Mouse (Mus musculus) E14TG2a.4 (cell line): ENCODE results near the gene Dnajb3.
A peak's percentile ranks its signal among the peaks of the same experiment; 100 is the strongest.

Source experiments
- H3K27me3 ChIP-seq: 2 replicates; pipeline ENCODE4 v1.6.1; 2014; ENCODE audit warnings: low read length, control low read depth; ENCODE audit not compliant: insufficient read depth
- H3K36me3 ChIP-seq: 2 replicates; pipeline ENCODE4 v1.6.1; 2014; ENCODE audit warnings: low read length, control low read depth; ENCODE audit not compliant: insufficient read depth
- H3K4me1 ChIP-seq: replicated peaks from 2 replicates; pipeline ENCODE4 v1.6.1; 2014; ENCODE audit warnings: low read depth, low read length, control low read depth
- H3K4me3 ChIP-seq: replicated peaks from 2 replicates; pipeline ENCODE4 v1.5.1; 2014; ENCODE audit warnings: mild to moderate bottlenecking, low read length
- H3K9me3 ChIP-seq: 2 replicates; pipeline ENCODE4 v1.6.1; 2014; ENCODE audit warnings: low read length, control low read depth
- CTCF ChIP-seq: conservative IDR thresholded peaks from 2 replicates; pipeline ENCODE4 v1.5.1; 2014; ENCODE audit warnings: low read length
- NANOG ChIP-seq: IDR thresholded peaks from 2 replicates; pipeline ENCODE4 v1.6.1; 2014; ENCODE audit warnings: borderline replicate concordance, low read length, mixed read lengths
- POU5F1 ChIP-seq: IDR thresholded peaks from 2 replicates; pipeline ENCODE4 v1.6.1; 2014; ENCODE audit warnings: low read length, borderline replicate concordance

Dnajb3 gene

DNA sequence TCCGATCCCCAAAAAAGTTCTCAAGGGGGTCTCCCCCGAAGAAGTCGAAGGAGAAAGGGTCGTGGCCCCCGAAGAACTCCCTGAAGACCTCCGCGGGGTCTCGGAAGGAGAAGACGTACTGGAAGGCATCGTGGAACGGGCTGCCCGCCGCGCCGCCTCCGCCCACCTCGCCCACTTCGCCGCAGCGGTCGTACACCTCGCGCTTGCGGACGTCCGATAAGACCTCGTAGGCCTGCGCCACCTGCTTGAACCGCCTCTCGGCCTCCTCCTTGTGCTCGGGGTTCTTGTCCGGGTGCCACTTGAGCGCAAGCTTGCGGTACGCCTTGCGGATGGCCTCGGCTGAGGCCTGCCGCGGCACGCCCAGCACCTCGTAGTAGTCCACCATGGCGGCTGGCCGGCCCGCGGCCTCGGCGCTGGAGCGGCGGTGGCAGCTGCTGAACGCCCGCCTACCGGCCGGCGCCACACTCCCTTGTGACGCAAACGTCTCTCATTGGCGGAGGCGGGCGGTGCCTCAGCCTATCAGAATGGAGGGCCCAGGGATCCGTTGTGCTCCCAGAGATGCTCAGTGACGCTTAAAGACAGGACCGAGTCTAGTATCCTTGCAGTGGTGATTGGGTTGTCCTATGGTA is at the start of gene Dnajb3:
TSS of gene Dnajb3 (minus strand) at position 489 of the 629 bp plus-strand sequence.
- no peaks in the 10 kb centered on the region for H3K36me3 ChIP-seq
- TF ChIP-seq NANOG (no peak), POU5F1 (no peak), CTCF (no peak)
- peaks cover 59% of the 10 kb centered on the region for H3K27me3 ChIP-seq
- H3K9me3 ChIP-seq: peaks cover 26% of the 10 kb centered on the region
- H3K4me3 ChIP-seq: peak within 1 kb of the TSS; percentile 73
- peaks cover 4% of the 10 kb centered on the region for H3K4me1 ChIP-seq

DNA sequence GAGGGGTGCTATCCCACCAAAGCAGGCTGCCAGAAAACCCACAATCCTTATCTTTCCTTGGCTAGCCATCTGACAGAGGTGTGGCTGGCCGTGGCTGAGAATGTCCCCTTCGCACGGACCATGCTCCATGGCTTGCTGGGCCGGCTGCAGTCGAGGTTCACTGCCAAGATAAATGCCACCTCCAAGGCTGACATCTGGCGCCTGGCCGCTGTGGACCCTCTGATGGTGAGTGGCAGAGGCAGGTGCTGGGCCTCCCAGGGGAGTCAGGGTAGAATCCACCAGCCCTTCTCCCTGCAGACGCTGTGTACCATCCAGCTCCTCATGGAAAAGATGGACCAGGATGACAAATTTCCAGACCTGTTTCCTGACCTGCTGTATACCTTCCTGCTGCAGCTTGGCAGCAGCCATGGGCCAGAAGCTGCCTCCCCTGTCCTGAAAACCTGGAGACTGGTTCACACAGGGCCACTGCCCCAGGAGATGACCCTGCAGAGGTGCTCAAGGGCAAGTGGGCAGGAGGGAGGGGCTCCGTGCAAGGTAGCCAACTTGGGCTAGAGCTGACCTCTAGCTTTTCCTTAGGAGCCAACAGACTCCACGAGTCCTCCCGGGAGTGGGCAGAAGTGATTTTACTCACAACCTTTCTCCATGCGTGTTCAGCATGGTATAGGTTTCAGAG is 49.3 kb upstream of the Dnajb3 start:
- Histone ChIP-seq H3K36me3 (peaks cover 7% of the 10 kb centered on the region), H3K27me3 (peaks cover 37% of the 10 kb centered on the region), H3K4me3 (no peak overlapping the region), H3K9me3 (peaks cover 20% of the 10 kb centered on the region; the same call in 1 of the 2 replicates), H3K4me1 (no peaks in the 10 kb centered on the region; the same call in 1 of the 2 replicates)
- TF ChIP-seq CTCF: no peak
- no peak for TF ChIP-seq POU5F1
- TF ChIP-seq NANOG: no peak

DNA sequence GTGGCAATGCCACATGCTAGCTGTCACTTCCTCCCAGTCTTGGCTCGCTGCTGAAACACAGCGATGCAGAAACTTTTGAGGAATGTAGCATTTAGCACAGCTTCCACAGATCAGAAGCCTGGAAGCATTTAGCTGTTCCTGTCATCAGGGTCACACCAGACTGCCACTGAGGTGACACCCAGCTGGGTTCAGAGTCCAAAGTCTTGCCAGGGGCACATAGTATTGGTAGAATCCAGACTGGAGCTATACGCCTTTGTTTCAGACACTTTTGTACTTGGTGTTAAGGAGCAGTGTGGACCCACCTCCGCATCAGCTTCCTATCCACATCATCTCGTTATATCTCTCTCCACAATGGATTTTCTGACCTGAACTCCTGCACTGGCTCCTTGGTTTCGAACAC is 48.0 kb upstream of the Dnajb3 start:
- H3K27me3 ChIP-seq: peaks cover 37% of the 10 kb centered on the region
- no peak overlapping the region for H3K4me3 ChIP-seq
- H3K9me3 ChIP-seq: peaks cover 14% of the 10 kb centered on the region
- no peaks in the 10 kb centered on the region for H3K36me3 ChIP-seq
- TF ChIP-seq CTCF (no peak), NANOG (no peak), POU5F1 (no peak)
- H3K4me1 ChIP-seq: no peaks in the 10 kb centered on the region

DNA sequence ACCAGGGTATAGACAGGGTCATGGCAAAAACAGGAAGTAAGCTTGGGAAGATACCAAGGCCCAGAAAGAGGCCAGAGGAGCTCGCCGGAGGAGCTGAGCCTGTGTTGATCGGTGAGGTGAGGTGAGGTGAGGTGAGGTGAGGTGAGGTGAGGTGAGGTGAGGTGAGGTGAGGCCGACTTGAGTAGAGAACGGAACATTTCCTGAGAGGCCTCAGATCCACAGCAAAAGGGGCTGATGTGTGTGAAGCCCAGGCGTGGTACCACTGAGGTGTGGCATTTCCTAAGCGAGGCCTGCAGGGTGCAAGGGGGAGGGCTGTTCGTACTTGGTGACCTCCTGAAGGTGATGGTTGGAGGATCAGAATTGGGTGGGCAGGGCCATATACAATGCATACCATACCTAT is 47.5 kb upstream of the Dnajb3 start:
- Histone ChIP-seq H3K4me1 (no peaks in the 10 kb centered on the region), H3K9me3 (peaks cover 14% of the 10 kb centered on the region), H3K4me3 (no peak overlapping the region), H3K27me3 (peaks cover 34% of the 10 kb centered on the region), H3K36me3 (no peaks in the 10 kb centered on the region)
- TF ChIP-seq POU5F1 (no peak), CTCF (no peak; the same call in 1 of the 2 replicates), NANOG (no peak)

DNA sequence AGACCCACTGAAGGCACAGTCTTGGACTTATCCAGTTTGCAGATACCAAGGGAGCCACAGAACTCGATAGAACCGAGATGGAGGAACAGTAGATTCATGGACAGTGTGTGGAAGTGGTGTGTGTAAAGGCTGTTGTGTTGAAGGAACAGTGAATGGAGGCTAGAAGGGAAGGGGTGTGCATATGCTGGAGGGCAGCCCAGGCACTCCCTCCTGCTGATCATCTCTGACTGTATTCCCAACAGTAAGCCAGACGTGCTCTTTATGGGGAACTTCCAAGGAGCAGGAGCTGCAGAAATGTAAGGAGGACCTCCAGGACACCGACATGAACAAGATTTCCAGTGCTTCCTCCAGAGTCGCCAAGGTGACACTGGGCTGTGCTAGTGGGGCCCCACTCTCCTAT is 44.4 kb upstream of the Dnajb3 start:
- H3K27me3 ChIP-seq: peaks cover 11% of the 10 kb centered on the region
- H3K36me3 ChIP-seq: no peaks in the 10 kb centered on the region
- peaks cover 15% of the 10 kb centered on the region; the same call in 1 of the 2 replicates for H3K9me3 ChIP-seq
- TF ChIP-seq POU5F1 (no peak), NANOG (no peak)
- H3K4me1 ChIP-seq: no peaks in the 10 kb centered on the region
- H3K4me3 ChIP-seq: no peak overlapping the region

DNA sequence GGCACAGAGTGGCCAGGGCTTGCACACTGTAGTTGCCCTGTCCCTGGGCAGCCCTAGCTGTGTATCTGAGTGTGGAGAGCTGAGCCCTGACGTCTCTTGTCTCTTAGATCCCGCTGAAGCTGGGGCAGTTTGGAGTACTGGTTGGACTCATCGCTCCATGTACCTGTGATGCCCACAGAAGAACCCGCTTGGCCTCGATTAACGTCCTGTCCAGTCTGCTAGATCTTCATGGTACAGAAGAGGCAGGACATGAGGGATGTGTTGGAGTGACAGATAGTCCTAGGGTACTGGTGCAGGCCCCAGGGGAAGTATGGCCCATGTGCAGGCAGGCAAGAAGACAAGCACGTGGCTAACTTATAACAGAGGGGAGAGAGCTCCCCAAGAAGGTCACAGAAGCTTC is 44.0 kb upstream of the Dnajb3 start:
- Histone ChIP-seq H3K9me3 (peaks cover 15% of the 10 kb centered on the region; the same call in 1 of the 2 replicates), H3K27me3 (0 out of 2 replicates have a peak, but pooled peaks cover 7% of the 10 kb centered on the region), H3K36me3 (no peaks in the 10 kb centered on the region), H3K4me3 (no peak overlapping the region), H3K4me1 (no peaks in the 10 kb centered on the region)
- no peak for TF ChIP-seq CTCF
- TF ChIP-seq NANOG: no peak
- no peak for TF ChIP-seq POU5F1

DNA sequence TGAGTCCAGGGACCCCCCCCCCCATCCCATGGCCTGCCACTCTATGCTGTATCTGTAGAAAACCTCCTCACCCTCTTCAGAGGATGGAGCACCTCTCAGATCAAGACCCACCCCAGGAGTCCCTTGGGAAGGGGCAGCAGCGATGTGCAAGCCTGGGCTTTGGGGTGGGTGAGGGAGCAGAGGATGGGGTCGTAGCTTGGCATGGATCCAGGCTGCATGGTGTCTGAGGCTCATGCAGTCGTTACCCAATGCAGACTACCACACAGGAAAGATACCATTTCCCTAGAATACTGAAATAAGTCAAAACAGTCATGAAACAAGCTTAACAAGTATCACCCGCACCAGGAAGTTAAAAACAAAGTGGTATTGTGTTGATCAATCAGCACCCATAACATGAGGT is 43.1 kb upstream of the Dnajb3 start:
- peaks cover 15% of the 10 kb centered on the region; the same call in 1 of the 2 replicates for H3K9me3 ChIP-seq
- H3K27me3 ChIP-seq: 0 out of 2 replicates have a peak, but pooled peaks cover 7% of the 10 kb centered on the region
- TF ChIP-seq CTCF: no peak
- no peaks in the 10 kb centered on the region for H3K36me3 ChIP-seq
- no peak overlapping the region for H3K4me3 ChIP-seq
- H3K4me1 ChIP-seq: no peaks in the 10 kb centered on the region

DNA sequence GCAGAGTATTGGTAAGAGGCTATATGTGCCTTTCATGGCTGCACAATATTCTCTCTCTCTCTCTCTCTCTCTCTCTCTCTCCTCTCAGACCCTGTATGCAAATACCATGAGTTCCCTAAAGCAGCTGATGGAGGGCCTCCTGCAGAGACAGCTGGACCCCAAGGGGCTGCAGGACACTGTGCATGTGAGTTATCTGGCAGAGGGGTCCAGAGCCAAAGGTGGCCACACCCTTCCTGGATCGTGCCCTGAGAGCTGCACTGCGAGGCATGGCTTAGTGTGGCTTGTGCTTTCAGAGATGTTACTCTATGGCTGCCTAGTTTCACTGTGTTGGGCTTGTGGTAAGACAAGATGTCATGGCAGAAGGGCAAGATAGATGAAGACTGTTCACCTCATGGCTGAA is 42.1 kb upstream of the Dnajb3 start:
- no peak overlapping the region for H3K4me3 ChIP-seq
- no peaks in the 10 kb centered on the region for H3K4me1 ChIP-seq
- peaks cover 21% of the 10 kb centered on the region for H3K9me3 ChIP-seq
- TF ChIP-seq POU5F1: no peak
- no peak for TF ChIP-seq CTCF
- TF ChIP-seq NANOG: no peak
- no peaks in the 10 kb centered on the region for H3K36me3 ChIP-seq
- 0 out of 2 replicates have a peak, but pooled peaks cover 6% of the 10 kb centered on the region for H3K27me3 ChIP-seq

DNA sequence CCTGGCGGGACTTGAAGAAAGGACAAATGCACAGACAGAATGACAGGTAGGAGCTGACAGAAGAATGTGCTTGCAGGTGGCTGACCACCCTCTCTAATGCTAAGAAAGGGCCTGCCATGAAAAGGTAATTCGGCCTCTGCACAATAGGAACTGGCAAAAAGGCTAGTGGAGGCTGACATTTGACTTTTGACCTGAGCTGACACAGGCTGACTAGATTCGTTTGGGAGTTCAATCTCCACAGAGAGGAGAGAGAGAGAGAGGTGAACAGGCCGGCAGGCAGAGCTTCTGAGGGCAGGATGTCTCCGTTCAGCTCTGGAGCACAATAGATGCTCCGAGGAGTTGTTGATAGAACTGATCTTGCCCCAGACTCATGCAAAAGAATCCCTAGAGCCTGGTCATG is 40.8 kb upstream of the Dnajb3 start:
- Histone ChIP-seq H3K36me3 (no peaks in the 10 kb centered on the region), H3K4me1 (no peaks in the 10 kb centered on the region)
- no peak for TF ChIP-seq POU5F1
- TF ChIP-seq NANOG: no peak
- TF ChIP-seq CTCF: no peak

More for the DNA sequence above, 40.8 kb upstream of the Dnajb3 start:
- H3K9me3 ChIP-seq: peaks cover 20% of the 10 kb centered on the region
- H3K27me3 ChIP-seq: 0 out of 2 replicates have a peak, but pooled peaks cover 2% of the 10 kb centered on the region
- no peak overlapping the region for H3K4me3 ChIP-seq
